Mouse (Mus musculus) right cerebral cortex, adult 2 months (tissue): ENCODE measurements around the gene Irgm1.
A peak's percentile ranks its signal among the peaks of the same experiment; 100 is the strongest.
"Not testable (repeated sequence)": the region's sequence is repeated elsewhere in the genome, so short reads cannot be mapped to it uniquely, and the experiment has no call there.

ENCODE experiments used
- DNase-seq, 2 experiments: peaks; one replicate each; pipeline ENCODE4 v3.0.0; 2021 to 2022; ENCODE audit warnings: low spot score in 2 of 2

The Irgm1 gene

GRCm38 (mm10) chr11:48871201-48871772 is at the start of gene Irgm1:
Gene Irgm1, minus strand, starts transcription at chr11:48871683.
- DNase-seq, result peak; percentile 37 to 41

DNA sequence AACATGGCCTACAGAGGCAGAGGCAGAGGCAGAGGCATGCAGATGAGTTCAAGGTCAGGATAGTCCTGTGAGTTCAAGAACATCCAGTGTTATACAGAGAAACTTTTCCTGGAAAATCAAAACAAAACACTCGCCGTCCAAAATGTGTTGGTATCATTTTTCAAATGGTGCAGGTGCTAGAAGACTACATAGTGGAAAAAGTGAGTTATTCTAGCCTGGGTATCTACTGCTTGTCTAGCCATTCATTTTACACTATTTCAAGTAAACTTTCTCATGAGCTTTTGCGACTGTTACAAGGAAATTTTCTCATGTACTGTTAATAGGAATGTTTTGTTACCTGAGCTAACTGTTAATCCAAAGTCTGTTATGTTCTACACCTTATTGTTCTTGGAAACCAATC is 46.9 kb upstream of the Irgm1 start:
- no peak for DNase-seq

- DNase-seq, result no peak
These were observed 42.1 kb upstream of the Irgm1 start for GRCm38 (mm10) chr11:48913611-48914010.

DNA sequence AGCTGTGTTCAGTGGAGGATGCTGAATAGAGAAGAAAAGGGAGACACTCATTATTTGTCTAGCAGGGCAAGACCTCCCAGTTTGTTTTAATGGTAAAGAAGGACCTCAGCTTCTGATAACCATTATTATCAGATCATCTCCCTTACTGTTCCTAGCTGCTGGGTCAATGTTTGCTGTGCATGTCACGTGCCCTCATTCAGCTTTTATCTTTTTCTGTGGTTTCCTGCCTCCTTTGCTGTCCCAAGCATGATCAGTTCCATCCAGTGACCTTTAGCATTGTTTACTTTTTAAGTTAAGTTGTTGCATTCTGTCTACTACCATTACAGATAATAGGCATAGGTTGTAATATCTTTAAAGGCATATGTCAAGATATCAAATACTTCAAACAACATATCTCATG is 37.0 kb upstream of the Irgm1 start:
- DNase-seq, result no peak

- DNase-seq, result no peak
These were observed 30.5 kb upstream of the Irgm1 start, which contains the start of gene Gm5431 for GRCm38 (mm10) chr11:48902021-48902420. Gene Gm5431, minus strand, starts transcription at chr11:48902214.

- DNase-seq, result not testable (repeated sequence)
These were observed 30.1 kb upstream of the Irgm1 start for GRCm38 (mm10) chr11:48901567-48901930.

DNA sequence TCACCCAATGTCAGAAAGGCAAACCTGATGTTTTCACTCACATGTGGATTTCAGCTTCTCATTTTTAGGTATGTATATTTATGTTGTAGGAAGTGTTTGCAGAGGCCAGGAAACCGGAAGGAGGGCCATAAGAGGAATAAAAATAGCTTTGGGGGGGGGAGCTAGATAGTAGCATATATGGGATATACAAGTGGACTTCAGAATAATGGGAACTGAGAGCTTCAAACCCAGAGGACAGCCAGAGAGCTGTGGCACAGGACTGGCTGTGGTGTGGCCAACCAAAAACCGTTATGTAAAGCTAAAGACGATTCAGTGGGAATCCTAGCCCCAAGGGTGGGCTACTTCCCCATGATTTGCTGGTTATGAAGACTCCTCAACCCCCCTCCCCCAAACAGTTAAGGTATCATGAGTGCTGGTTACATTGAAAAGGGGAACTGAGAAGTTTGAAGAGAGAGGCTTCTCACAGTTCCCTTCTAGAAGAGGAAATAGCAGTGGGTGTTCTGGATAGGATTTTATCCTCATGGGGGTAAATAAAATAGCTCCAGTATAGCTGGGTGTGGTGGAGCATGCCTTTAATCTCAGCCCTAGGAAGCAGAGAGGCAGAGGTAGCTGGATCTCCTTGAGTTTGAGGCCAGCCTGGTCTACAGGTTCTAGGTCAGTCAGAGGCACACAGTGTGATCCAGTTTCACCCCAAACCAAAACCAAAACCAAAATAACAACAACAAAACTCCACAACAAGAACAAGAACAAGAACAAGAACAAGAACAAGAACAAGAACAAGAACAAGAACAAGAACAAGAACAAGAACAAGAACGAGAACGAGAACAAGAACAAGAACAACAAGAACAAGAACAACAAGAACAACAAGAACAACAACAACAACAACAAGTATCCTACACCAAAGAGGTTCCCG is 29.4 kb upstream of the Irgm1 start:
- not testable (repeated sequence) for DNase-seq

- no peak for DNase-seq
These were observed 27.4 kb upstream of the Irgm1 start for GRCm38 (mm10) chr11:48898812-48899431.

GRCm38 (mm10) chr11:48876680-48877079 is 5.2 kb upstream of the Irgm1 start:
- DNase-seq, result no peak

DNA sequence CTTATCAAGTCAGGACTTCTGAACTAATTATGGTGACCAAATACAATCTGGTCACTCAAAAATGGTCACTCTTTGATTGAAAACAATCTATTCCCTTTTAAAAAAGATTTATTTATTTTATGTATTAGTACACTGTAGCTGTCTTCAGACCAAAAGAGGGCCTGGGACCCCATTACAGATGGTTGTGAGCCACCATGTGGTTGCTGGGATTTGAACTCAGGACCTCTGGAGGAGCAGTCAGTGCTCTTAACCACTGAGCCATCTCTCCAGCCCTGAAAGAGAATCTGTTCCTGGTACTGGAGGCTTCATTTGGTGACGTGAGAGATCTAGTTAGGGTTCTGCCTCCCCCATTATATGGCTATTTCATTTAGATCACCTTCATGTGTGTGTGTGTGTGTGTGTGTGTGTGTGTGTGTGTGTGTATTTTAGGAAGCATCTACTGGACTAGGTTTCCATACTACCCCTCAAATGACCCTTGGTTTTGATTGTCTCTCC is 3.9 kb upstream of the Irgm1 start:
- not testable (repeated sequence) for DNase-seq

GRCm38 (mm10) chr11:48874465-48874864 is 3.0 kb upstream of the Irgm1 start:
- peak; percentile 67 to 69 for DNase-seq

DNA sequence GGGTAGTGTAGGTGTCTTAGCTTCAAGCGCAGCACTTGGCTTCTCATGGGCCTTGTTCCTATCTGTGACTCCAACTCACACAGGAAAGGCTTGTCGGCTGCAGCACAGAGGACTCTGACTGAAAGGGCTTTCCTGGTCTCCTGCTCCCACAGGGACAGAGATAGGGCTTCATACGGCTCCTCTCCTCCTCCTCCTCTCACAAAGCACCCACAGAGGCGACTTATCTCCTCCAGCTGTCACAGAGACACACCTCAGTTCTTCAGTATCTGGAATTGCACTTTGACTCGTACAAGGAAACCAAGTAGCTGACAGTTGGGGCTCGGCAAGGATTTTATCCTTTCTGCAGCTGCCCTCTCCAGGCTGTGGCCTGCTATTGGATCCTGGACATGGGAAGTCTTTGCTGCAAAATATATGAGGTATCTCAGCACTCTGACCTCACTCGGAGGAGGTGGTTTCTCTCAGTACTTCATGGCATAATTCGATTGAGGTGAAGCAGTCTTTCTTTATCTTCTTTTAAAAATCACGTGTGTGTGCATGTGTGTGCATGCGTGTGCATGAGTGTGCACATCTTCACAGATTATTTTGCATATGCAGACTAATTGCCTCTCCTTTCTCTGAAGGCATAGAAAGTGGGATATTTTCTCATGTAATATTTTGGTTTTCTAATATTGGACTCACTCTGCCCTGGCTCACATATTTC is 2.3 kb upstream of the Irgm1 start:
- DNase-seq, result no peak

DNA sequence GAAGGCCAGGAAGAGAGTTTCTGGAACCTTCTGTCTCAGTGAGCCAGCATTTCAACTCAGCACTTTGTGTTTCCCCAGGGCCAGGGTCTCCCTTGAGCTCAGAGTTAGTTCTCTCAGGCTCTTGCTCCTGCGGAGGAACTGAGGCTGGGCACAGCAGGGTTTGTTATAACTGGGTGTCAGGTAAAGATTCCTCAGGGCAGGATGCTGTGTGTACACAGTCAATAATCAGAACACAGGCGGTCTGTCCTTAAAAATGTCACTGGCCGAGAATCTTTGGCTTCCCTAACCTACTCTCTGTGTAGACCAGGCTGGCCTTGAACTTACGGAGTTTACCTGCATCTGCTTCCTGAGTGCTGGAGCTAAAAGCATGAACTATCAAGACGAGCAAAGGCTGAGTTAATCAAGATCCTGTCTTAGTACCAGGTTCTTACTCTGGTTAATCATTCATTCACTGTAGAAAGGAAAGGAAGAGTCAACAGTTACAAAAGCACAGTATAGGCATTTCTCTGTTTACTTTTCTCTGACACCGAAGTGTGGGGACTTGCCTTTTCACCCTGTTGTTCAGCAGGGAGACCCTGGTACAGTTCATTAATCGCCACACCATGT is 1.3 kb upstream of the Irgm1 start:
- DNase-seq, result no peak

DNA sequence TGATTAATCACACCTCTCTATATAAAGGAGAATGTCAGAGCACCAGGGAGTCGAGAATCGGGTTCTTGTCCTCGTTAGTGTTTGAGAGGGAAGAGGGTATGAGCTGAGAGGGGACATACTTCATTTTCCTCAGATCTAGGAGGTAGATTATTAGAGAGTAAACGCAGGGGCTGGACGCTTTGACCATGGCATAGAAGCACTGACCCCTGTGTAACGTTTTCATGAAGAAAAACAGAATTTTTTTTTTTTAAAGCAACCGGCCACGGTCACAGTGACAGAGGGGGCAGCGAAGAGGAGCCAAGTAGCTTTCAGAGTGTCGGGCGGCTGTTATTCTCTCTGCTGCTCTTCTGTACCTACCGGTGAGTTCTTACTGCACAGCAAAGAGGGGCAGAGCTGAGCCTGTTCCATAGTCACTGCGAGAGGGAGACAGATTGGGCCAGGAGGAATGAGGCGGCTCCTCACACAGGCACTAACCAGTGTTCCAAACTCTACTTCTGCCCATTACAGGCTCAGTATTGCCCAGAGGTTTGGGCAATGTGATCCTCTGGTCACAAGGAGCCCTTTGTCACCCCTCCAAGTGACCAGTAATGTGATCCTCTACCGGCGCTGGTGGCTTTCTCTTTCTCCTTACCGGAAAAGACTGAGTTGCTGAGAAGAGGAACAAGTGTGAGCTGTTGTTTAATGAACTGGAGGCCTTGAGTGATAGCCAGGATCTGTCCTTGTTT is 496 bp upstream of the Irgm1 start:
- DNase-seq, result peak in 1 of 2 experiments; percentile 35

DNA sequence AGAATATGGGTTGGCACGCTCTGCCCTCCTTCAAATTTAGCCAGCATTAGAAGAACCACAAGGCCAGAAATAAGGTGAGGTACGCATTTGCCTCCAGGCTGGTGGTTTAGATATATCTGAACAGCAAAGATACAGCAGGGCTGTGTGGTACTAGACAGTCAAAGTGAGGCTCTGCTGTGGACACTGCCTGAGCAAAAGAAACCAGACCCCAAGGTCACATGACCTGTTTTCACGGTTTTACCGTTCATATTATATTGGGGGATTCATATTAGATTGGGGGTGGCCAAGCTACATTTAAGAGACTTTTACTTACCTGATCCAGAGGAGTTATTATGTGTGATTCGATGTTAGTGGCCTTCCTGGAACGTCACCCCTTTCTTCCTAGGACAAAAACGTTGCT is 702 bp downstream of the Irgm1 start:
- no peak for DNase-seq

DNA sequence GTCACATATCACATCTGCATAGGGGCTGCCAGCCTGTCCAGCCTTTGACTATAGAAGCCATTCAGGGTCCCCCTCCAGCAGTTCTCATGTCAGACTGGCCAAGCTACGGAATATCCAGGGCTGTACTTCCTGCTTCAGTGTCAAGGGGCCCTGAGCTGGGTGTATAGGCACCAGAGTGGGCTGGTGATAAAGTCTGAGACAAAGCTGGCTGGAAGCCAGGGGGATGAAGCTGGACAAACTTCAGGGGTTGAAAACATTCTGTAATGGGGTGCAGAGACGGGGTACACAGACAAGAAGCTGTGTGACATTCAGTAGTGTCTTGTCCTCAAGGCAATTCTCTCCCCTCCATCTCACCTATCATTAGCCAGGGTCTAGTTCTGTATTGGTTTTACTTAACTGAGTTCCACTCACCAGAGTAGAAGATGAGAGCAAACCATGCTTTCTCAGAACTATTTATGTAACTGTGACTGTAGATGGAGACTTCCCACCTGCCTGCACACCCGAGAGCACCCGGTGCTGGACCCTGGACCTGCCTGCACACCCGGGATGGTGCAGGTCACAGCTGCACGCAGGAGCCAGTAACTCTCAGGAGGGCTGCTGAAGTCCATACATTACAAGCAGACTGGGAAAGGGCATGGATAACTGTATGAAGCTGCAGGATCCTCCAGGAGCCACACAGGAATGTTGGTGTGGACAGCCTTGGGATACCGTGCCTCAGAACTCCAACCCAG is 1.9 kb downstream of the Irgm1 start:
- DNase-seq, result no peak

DNA sequence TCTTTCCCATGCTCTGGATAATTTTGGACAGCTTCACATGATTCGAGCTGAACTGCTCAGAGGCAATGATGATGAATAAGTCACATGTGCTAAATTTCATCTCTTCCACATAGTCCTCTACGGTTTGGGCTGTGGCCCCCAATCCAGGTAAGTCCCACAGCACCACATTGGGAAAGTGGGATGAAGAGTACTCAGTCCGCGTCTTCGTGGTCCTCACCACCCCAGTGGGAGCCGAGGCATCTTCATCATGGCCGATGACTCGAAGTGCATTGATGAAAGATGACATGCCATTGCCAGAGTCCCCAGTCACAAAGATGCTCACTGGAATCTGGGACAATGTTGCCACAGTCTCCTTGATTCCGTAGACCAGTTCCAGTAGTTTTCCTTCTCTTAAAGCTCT is 5.0 kb downstream of the Irgm1 start:
- no peak for DNase-seq

DNA sequence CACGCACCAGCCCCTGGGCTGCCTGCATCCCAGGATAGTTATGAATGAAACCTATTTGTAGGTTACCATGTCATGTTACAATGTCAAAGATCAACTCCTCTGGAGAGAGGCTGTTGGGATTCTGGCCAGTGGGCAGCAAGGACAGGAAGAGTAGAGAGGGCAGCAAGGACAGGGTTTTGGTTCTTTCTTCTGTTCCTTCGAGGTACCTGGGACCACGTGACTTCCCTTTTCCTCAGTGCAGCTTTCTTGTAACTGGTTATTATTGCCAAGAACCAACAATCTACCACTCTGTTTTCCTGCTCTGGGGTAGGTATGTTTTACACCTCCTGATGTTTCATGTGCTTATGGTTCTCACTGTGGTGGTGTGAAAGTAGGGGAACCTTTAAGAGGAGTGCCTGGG is 7.7 kb downstream of the Irgm1 start:
- no peak for DNase-seq

- no peak for DNase-seq
These were observed 8.6 kb downstream of the Irgm1 start for GRCm38 (mm10) chr11:48862784-48863319.

DNA sequence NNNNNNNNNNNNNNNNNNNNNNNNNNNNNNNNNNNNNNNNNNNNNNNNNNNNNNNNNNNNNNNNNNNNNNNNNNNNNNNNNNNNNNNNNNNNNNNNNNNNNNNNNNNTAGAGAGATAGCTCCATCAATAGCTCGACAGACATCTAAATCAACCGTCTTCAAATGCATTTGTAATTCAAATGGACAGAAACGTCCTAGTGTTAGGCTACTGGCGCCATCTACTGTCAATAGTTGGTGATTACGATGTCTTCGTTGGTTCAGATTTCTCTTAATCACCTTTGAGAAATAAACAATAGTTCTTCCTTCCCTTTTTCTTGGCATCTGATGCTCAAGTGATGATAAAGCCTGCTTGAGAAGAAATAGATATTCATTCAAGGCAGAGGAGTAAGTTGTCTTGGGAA is 12.5 kb downstream of the Irgm1 start:
- DNase-seq, result peak; percentile 68 to 80
